Mouse (Mus musculus) kidney, adult 2 months (tissue): ENCODE results near the gene Arhgap10. TPM values are rescaled to one million over a fixed set of nuclear protein-coding genes. Genes with fewer than 3 reads are reported as not detected.

Source experiments
- DNase-seq: peaks from one replicate; pipeline ENCODE4 v3.0.0; 2021
- H3K27ac ChIP-seq: fragments of 200-500 bp; 2 replicates; pipeline ENCODE4 v1.5.1; 2012; ENCODE audit warnings: low read depth, low read length, control low read depth, inconsistent platforms; ENCODE audit not compliant: insufficient read depth
- H3K27me3 ChIP-seq: fragments of 200-500 bp; replicated peaks from 2 replicates; pipeline ENCODE4 v1.6.1; 2012; ENCODE audit warnings: mild to moderate bottlenecking, moderate library complexity, low read length, inconsistent platforms; ENCODE audit not compliant: control insufficient read depth, insufficient read depth
- H3K36me3 ChIP-seq: fragments of 200-500 bp; 2 replicates; pipeline ENCODE4 v1.6.1; 2012; ENCODE audit warnings: mild to moderate bottlenecking, moderate library complexity, low read length, inconsistent platforms; ENCODE audit not compliant: control insufficient read depth, insufficient read depth
- H3K4me1 ChIP-seq: fragments of 200-500 bp; 2 replicates; pipeline ENCODE4 v1.6.1; 2011; ENCODE audit warnings: low read length; ENCODE audit not compliant: control insufficient read depth, insufficient read depth
- H3K4me3 ChIP-seq: fragments of 200-500 bp; 2 replicates; pipeline ENCODE4 v1.5.1; 2011; ENCODE audit warnings: mild to moderate bottlenecking, low read depth, low read length, control low read depth; ENCODE audit not compliant: insufficient read depth
- CTCF ChIP-seq: fragments of 200-500 bp; conservative IDR thresholded peaks from 2 replicates; pipeline ENCODE4 v1.5.1; 2011; ENCODE audit warnings: low read depth, mild to moderate bottlenecking, control low read depth, low read length, moderate library complexity, mixed read lengths; ENCODE audit not compliant: insufficient read depth, insufficient read length
- POLR2A ChIP-seq: fragments of 200-500 bp; IDR thresholded peaks from one replicate; pipeline ENCODE4 v1.6.1; 2011; ENCODE audit warnings: low read depth, low read length, control low read depth
- WGBS: fragments of 180-500 bp; shearing (Covaris S2); methylation state at CpG from one replicate; pipeline ENCODE4 v1.1.7; 2018; 5-methylcytosine and 5-hydroxymethylcytosine counted together
- polyA plus RNA-seq: library from polyadenylated mRNA; depleted of rRNA; stranded (reverse); fragments of >200 nt; gene quantifications from 2 replicates; pipeline ENCODE4 v1.2.3, GENCODE M21; 2012

Arhgap10 gene
- polyA plus RNA-seq, 1 experiment: 28.0 TPM

DNA sequence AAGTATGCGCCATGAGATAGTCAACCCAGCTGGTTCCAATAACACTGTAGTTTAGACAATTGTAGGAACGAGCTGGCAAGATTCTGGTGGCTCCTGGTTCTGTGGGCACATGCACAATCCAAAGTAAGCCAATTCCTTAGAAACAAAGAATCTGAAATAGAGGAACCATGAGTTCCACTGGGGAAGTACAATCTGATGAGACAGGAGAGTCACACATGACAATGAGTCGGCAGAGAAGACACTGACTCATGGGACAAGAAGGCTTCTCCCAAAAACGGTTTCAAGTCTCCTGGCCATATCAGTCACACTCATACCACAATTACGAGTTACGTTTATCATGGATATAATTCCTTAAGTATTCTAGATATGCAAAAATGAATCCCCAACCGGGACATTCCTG lies 75.3 kb downstream of the Arhgap10 start:
- Histone ChIP-seq H3K4me1 (peaks cover 19% of the 10 kb centered on the region), H3K27ac (no peak overlapping the region), H3K27me3 (no peaks in the 10 kb centered on the region), H3K4me3 (no peak overlapping the region), H3K36me3 (no peaks in the 10 kb centered on the region)
- TF ChIP-seq CTCF: no peak
- TF ChIP-seq POLR2A: no peak
- no peak for DNase-seq
- 78% methylated on average over 7 of the region's 7 CpGs for WGBS

DNA sequence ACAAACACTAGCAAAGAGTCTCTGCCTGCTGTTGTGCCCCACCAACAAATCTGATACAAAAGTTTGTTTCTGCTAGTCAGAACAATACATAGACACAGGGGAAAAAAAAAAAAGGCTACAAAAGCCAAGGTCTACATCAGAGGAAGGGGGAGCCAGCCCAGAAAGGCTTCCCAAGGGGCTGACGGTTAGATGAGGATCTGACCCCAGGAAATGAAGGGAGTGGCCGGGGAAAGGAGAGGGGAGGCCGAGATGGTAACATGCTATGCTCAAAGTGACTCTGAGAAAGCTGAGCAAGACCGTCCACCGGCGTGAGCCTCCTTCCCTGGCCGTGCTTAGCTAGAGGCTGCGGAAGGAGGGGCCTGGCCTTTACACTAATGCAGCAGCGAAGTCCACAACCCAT lies 76.8 kb downstream of the Arhgap10 start:
- H3K4me1 ChIP-seq: peaks cover 14% of the 10 kb centered on the region
- 65% methylated on average over 9 of the region's 9 CpGs for WGBS

DNA sequence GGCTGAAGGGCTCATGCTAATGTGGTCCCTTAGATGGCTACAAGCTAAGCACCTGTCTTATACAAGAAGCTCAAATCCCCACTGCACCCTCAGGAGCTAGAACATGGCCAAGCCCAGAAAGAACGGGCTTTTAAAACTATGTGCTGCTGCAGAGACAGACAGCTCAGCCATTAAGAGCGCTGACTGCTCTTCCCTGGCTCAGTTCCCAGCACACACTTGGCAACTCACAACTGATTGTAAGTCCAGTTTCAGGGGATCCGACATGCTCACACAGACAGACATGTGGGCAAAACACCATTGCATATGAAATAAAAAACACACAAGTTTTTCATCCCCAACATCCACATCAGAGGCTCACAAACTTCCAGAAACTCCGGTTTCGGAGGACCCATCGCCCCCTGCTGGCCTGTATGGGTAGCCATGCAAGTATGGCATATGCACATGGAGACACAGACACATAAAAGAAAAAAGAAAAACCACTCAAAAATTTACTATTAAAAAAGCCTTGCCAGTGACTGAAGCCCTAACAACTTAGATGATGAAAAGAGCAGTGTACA lies 77.4 kb downstream of the Arhgap10 start:
- Histone ChIP-seq H3K4me3 (no peak overlapping the region), H3K27ac (peak overlapping the region; percentile 10; the same call in 1 of the 2 replicates), H3K36me3 (no peaks in the 10 kb centered on the region), H3K4me1 (peaks cover 14% of the 10 kb centered on the region), H3K27me3 (no peaks in the 10 kb centered on the region)
- TF ChIP-seq POLR2A (no peak), CTCF (peak; percentile 36; the same call in 1 of the 2 replicates)
- WGBS: 71% methylated on average over 6 of the region's 6 CpGs
- peak; percentile 67 for DNase-seq

More for the DNA sequence above, 76.8 kb downstream of the Arhgap10 start:
- DNase-seq: no peak
- Histone ChIP-seq H3K4me3 (no peak overlapping the region), H3K36me3 (no peaks in the 10 kb centered on the region), H3K27me3 (no peaks in the 10 kb centered on the region), H3K27ac (no peak overlapping the region)
- TF ChIP-seq CTCF: no peak
- TF ChIP-seq POLR2A: no peak

DNA sequence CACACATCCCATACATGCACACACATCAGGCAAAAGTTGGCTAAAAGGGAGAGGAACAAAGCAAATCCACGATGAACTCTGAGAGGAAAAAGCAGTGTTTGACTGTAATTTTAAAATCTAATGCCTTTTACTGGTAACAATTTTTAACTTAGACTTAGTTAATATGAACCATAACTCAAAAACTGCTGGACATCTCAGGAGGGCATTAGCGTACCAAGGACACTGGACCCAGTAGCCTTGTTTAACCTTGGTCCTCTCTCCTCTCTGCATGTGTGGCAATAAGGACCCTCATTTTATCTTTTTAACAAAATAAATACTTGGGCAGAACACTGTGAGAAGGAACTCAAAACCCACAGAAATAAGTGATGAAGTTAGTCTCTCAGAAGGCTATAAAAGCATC lies 78.1 kb downstream of the Arhgap10 start:
- Histone ChIP-seq H3K36me3 (no peaks in the 10 kb centered on the region), H3K27ac (no peak overlapping the region), H3K4me3 (no peak overlapping the region), H3K4me1 (peaks cover 14% of the 10 kb centered on the region), H3K27me3 (no peaks in the 10 kb centered on the region)
- DNase-seq: peak; percentile 55
- TF ChIP-seq CTCF (no peak), POLR2A (no peak)
- 74% methylated on average over 2 of the region's 2 CpGs for WGBS

GRCm38 (mm10) chr8:77437807-77438493 lies 79.8 kb downstream of the Arhgap10 start:
- no peak for TF ChIP-seq POLR2A
- peaks cover 14% of the 10 kb centered on the region for H3K4me1 ChIP-seq
- no peaks in the 10 kb centered on the region for H3K36me3 ChIP-seq
- 46% methylated on average over 9 of the region's 9 CpGs for WGBS
- H3K27ac ChIP-seq: no peak overlapping the region
- no peaks in the 10 kb centered on the region for H3K27me3 ChIP-seq
- DNase-seq: no peak
- no peak overlapping the region for H3K4me3 ChIP-seq

DNA sequence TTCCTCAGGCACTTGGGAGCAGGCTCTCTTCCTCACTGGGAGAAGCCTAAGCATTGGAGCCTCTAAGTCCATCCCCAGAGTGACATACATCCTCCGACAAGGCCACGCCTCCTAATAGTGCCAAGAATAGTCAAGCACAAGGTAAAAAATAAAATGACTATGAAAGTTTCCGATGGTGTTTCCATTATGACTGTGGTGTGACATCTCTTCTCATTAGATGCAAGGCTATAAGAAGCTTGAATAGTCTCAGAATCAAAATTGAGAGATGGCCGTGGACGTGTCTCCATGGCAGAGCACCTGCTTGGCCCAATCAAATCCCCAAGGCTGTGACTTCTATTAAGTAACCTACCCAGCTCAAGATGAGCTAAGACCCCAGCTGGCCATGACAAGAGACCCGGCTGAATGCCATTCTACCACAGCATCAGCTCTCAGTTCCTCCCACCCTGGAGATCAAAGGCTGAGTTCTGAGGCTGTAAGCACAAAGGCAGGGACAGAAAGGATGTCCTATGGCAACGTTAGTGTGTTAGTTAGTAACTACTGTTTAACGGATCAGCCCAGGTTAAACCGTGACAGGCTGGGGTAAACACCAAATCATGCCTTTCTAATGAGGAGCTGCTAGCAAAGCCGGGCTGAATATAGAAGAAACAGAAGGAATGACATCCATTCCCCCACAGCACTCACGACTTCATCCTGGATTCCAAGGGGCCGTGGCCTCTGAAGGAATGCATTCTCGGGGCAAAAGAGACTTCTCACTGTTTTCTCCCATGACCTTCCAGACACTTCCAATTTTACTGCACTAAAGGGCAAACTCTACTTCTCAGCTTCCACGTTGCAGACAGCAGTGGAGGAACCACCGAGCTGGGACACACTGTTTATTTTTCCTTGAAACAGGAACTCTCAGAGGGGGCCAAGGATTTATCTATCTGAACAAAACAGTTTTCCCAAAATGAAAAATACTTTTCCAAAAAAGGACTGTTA lies 81.5 kb downstream of the Arhgap10 start:
- DNase-seq: peak; percentile 73
- H3K4me3 ChIP-seq: no peak overlapping the region
- H3K27ac ChIP-seq: no peak overlapping the region; the same call in 1 of the 2 replicates
- H3K4me1 ChIP-seq: peaks cover 14% of the 10 kb centered on the region
- WGBS: 44% methylated on average over 15 of the region's 15 CpGs
- no peaks in the 10 kb centered on the region for H3K27me3 ChIP-seq
- no peaks in the 10 kb centered on the region for H3K36me3 ChIP-seq
- TF ChIP-seq POLR2A: no peak

DNA sequence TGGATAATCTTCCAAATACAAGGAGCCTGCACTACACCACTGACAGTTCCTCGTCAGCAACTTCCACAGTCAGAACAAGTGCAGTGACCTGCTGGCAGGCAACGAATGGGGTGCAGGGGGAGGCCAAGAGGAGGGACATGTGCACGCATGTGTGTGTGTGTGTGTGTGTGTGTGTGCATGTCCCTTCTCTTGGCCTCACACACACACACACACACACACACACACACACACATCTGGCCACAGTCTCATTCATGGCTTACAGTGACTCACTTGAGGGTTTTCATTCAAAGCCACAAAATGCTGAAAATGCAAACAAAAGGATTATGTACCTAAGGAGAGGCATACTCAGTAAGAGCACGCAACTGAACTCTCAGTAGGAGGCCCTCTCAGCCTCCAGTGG lies 84.5 kb downstream of the Arhgap10 start:
- no peak overlapping the region for H3K4me3 ChIP-seq
- H3K27me3 ChIP-seq: no peaks in the 10 kb centered on the region
- TF ChIP-seq CTCF (no peak), POLR2A (no peak)
- DNase-seq: no peak
- WGBS: 51% methylated on average over 4 of the region's 4 CpGs
- H3K36me3 ChIP-seq: no peaks in the 10 kb centered on the region
- peaks cover 6% of the 10 kb centered on the region for H3K4me1 ChIP-seq
- H3K27ac ChIP-seq: no peak overlapping the region
